Mouse (Mus musculus) adipose tissue, adult 10 weeks (tissue): Measurements from ENCODE around the gene Capsl. TPM values are rescaled to one million over a fixed set of nuclear protein-coding genes. Genes with fewer than 3 reads are reported as not detected.

Experiments used
- polyA plus RNA-seq: library from polyadenylated mRNA; stranded (reverse); fragments of 350-450 nt; fragmentation: Illumina TruSeq; extraction: RNeasy Lipid Tissue Mini Kit (QIAGEN cat#74804); gene quantifications from one replicate; pipeline ENCODE4 v1.2.3, GENCODE M21; 2014; ENCODE audit warnings: low read depth, low replicate concordance

Capsl gene
- 4.7 TPM for polyA plus RNA-seq

GRCm38 (mm10) chr15:9435534-9436180 lies at the start of gene Capsl:
TSS of gene Capsl (plus strand) at chr15:9436028.

Other genes with a start within 250 kb of the Capsl start
- 0.65 TPM for gene Ugt3a1, start 159.1 kb upstream of the Capsl start, polyA plus RNA-seq
- gene Ugt3a2, start 100.5 kb upstream of the Capsl start, polyA plus RNA-seq = 0.29 TPM
- 1.2 TPM for gene Il7r, start 94.1 kb downstream of the Capsl start, polyA plus RNA-seq